Mouse (Mus musculus) myocyte (in vitro differentiated cells): ENCODE results near the gene A930017K11Rik.

Experiments used
- CEBPB ChIP-seq: IDR thresholded peaks from 2 replicates; pipeline ENCODE4 v1.6.1; 2011; ENCODE audit warnings: mild to moderate bottlenecking, moderate library complexity; ENCODE audit not compliant: poor library complexity, insufficient read depth, severe bottlenecking
- E2F4 ChIP-seq: IDR thresholded peaks from one replicate; pipeline ENCODE4 v1.6.1; 2011; ENCODE audit warnings: mild to moderate bottlenecking, control low read depth, moderate library complexity; ENCODE audit not compliant: insufficient read depth
- MAX ChIP-seq: IDR thresholded peaks from one replicate; pipeline ENCODE4 v1.6.1; 2011; ENCODE audit warnings: low read depth, mild to moderate bottlenecking, control low read depth
- MYOD1 ChIP-seq, 3 experiments: IDR thresholded peaks; one replicate each; pipeline ENCODE4 v1.6.1; 2011; ENCODE audit warnings: control low read depth in 2 of 3, low read depth in 2 of 3, mild to moderate bottlenecking in 2 of 3, moderate library complexity in 1 of 3; ENCODE audit not compliant: insufficient read length in 2 of 3, control insufficient read depth in 1 of 3
- POLR2A ChIP-seq: IDR thresholded peaks from one replicate; pipeline ENCODE4 v1.6.1; 2011; ENCODE audit warnings: low read depth, mild to moderate bottlenecking, control low read depth, moderate library complexity; ENCODE audit not compliant: insufficient read length
- POLR2AphosphoS2 ChIP-seq: IDR thresholded peaks from one replicate; pipeline ENCODE4 v1.6.1; 2011; ENCODE audit warnings: low read depth, control low read depth; ENCODE audit not compliant: insufficient read length
- REST ChIP-seq: IDR thresholded peaks from one replicate; pipeline ENCODE4 v1.6.1; 2011; ENCODE audit warnings: mild to moderate bottlenecking, control low read depth, moderate library complexity; ENCODE audit not compliant: insufficient read depth, insufficient read length
- SRF ChIP-seq: IDR thresholded peaks from one replicate; pipeline ENCODE4 v1.6.1; 2011; ENCODE audit warnings: low read depth; ENCODE audit not compliant: control insufficient read depth, insufficient read length
- TCF12 ChIP-seq: IDR thresholded peaks from one replicate; pipeline ENCODE4 v1.6.1; 2011; ENCODE audit warnings: mild to moderate bottlenecking, control low read depth; ENCODE audit not compliant: poor library complexity, insufficient read depth, severe bottlenecking
- USF1 ChIP-seq: IDR thresholded peaks from one replicate; pipeline ENCODE4 v1.6.1; 2011; ENCODE audit warnings: low read depth, mild to moderate bottlenecking, control low read depth, moderate library complexity

DNA sequence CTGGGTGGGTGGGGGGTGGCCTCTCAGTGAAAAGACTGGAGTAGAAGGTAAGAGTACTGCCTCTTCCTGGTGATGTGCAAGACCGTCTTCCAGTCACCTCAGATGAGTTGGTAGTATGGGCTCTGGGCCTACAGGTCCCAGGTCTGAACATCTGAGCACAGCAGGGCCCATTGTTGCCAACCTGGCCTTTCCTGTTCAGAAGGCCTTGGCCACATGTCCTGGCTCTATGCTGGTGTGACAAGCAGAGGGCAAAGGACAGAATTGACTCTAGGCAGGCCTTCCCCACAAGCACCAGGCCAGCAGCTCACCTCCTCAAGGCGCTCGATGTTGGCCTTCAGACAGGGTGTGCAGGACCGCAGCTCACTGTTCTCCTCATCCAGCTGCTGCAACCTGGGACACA is 39.9 kb upstream of the A930017K11Rik start:
- no peak for TF ChIP-seq MYOD1 (IDR thresholded peaks at IDR 0.05; ENCODE audit: control insufficient read depth in 1 of 3, insufficient read length in 2 of 3, low read depth in 2 of 3)
- TF ChIP-seq POLR2A = no peak
- TF ChIP-seq TCF12 = no peak
- no peak for TF ChIP-seq USF1
- TF ChIP-seq SRF = no peak
- no peak for TF ChIP-seq CEBPB
- no peak for TF ChIP-seq MAX
- TF ChIP-seq POLR2AphosphoS2 = no peak
- no peak for TF ChIP-seq E2F4
- no peak for TF ChIP-seq REST
